Mouse (Mus musculus) liver, postnatal 0 days (tissue): ENCODE data around the gene Fam189a1.
A peak's percentile ranks its signal among the peaks of the same experiment; 100 is the strongest.

Source experiments
- CTCF ChIP-seq: sonication (generic); IDR thresholded peaks from 2 replicates; pipeline ENCODE4 v1.5.1; 2016; ENCODE audit warnings: antibody characterized with exemption, low read depth
- EP300 ChIP-seq: IDR thresholded peaks from 2 replicates; pipeline ENCODE4 v1.6.1; 2016; ENCODE audit warnings: antibody characterized with exemption, low read depth, mild to moderate bottlenecking

DNA sequence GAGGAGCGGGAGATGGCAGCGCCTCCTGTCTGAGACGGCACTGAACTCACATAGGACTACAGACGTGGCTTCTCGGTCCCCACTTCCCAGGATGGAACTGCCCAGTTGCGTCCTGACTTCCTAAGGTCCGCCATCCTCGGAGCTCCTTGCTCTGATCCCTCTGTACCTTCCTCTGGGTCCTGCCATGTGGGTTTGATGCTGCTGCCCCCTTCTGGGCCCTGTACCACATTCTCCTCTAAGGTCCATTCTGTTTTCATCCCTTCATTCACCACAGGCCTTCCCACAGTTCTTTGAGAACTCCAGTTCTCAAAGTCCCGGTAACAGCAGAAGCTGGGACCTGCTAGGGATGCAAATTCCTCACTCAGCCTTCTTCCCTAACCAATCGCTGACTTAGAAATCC lies 382.9 kb downstream of the Fam189a1 start:
- TF ChIP-seq EP300 (no peak), CTCF (0 out of 2 replicates have a peak, but pooled peaks have one; percentile 23)
